Mouse (Mus musculus) ES-Bruce4 (cell line): ENCODE results near the gene Car9.

Experiments
- CTCF ChIP-seq: IDR thresholded peaks from one replicate; pipeline ENCODE4 v1.8.1; 2011; ENCODE audit warnings: low read depth, low read length
- EP300 ChIP-seq: IDR thresholded peaks from 2 replicates; pipeline ENCODE4 v1.6.1; 2011; ENCODE audit warnings: low read depth, low read length; ENCODE audit not compliant: insufficient read depth
- POLR2A ChIP-seq: IDR thresholded peaks from one replicate; pipeline ENCODE4 v1.8.1; 2011; ENCODE audit warnings: low read length; ENCODE audit not compliant: insufficient read depth

DNA sequence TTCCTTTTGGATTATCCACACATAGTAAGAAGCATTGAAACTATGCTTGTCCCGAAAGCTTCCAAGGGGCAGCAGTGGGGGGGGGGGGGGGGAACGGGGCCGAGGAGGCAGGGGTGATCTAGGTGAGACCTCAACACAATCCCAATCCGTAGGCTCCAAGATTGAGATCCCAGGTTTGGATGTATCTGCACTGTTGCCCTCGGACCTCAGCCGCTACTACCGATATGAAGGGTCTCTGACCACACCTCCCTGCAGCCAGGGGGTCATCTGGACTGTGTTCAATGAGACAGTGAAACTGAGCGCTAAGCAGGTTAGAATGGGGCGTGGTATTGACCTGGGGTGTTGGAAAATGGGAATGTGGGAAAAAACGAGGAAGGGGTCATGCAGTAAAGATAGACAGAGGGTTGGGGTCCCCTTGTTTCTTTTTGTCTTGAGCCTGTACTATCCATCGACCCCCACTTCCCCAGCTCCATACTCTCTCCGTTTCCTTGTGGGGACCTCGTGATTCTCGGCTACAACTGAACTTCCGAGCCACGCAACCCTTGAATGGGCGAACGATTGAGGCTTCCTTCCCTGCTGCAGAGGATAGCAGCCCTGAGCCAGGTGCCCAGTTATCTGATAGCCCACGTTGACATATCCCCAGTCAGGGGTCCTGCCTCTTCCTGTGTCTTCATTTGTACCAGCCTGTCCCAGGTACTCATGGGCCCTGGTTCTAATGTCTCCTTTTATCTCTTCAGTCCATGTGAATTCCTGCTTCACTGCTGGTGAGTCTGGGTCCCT, 5.1 kb downstream of the Car9 start:
- TF ChIP-seq POLR2A: no peak
- TF ChIP-seq CTCF: no peak
- no peak for TF ChIP-seq EP300
